Mouse (Mus musculus) heart, postnatal 0 days (tissue): Measurements from ENCODE around the gene Cir1.

ENCODE experiments used
- CTCF ChIP-seq: IDR thresholded peaks from 2 replicates; pipeline ENCODE4 v1.5.1; 2016; ENCODE audit warnings: antibody characterized with exemption, control low read depth, low read depth
- EP300 ChIP-seq: IDR thresholded peaks from 2 replicates; pipeline ENCODE4 v1.6.1; 2016; ENCODE audit warnings: antibody characterized with exemption, low read depth

- no peak for TF ChIP-seq CTCF
- no peak for TF ChIP-seq EP300
Measured at GRCm38 (mm10) chr2:73281048-73281661, 31.3 kb downstream of the Cir1 start.
